Mouse (Mus musculus) layer of hippocampus, adult 8-10 months (tissue): ENCODE data around the gene Opn4. TPM values are rescaled to one million over a fixed set of nuclear protein-coding genes. Genes with fewer than 3 reads are reported as not detected.
A peak's percentile ranks its signal among the peaks of the same experiment; 100 is the strongest.

Experiments
- DNase-seq, 2 experiments: peaks; one replicate each; pipeline ENCODE4 v3.0.0; 2022; ENCODE audit warnings: low spot score in 2 of 2
- total RNA-seq, 4 experiments: library from RNA; stranded (reverse); gene quantifications; 2 replicates each; pipeline ENCODE4 v1.2.4; 2022

Opn4 gene
- total RNA-seq, 4 experiments from 2014 or later: not detected

DNA sequence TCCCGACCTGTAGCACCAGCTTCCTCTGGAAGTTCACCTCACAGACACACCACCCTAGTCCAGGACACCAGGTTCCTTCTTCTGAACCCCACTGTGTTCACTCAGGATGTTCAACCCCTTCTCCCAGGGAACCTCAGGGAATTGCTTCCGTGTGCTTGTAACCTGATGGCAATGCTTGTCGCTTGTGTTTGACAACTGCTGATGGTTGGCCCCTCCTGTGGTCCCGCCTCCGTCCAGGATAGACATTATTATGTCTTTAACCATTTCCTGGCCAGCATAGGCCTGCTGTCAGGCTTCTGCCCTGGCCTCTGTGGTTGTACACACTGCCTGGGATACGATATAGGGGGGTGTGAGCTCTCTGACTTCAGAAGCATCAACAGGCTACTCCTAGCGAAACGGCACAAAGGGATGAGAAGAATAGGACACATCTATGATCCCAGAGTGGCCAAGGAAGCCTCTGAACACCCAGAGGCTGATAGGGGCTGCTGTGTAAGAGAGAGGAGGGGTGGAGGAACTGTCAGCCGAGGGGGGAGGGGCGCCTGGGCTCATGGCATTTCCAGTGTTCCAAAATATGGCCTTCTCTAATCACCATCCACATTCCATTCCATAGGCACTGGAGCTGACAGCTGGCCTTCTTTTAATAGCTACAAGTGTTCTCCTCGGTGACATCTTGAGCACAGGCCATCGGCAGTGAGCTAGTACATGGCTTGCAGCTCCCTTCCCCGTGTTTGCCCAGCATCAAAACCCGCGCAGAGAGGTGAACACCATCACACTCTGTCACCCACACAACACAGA lies 8.0 kb downstream of the Opn4 start:
- DNase-seq: no peak

DNA sequence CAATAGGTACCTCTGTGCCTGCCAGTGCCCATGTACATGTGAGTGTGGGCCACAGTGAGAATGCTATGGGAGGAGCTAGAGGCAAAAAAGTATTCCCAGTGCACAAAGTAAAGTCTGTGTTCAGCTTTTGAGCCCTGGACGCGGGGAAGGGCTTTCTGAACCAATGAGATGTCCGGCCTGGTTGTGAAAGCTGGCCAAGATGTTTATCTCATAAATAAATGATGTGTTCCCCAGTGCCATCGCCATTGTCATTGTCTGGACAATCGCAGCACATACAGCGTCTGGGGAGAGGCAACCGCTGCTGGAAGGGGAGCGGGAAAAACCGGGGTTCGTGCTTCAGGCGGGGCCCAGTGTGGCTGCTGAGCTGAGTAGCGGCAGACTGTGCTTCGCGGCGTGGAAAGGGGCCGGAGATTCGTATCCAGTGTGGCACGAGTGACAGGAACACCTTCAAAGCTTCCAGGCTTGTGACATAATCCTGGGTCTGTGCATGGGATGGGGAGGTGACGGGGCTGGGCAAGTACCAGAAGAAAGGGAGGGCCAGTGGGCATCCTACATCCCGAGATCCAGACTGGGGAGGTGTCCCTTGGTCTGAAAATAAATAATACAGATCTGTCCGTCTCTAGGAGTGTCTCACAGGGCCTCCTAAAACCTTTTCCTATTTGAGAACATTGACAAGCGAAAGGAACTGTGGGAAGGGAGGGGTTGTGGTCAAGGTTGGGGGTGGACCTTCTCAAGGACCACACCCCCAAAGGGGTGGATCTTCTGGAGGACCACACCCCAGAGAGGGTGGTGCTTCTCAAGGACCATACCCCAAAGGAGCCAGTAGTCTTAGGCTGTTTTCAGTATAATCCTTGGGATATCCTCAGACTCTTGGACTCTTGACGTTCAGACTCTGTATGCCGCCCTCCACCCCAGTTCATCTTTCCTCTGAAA lies 8.9 kb downstream of the Opn4 start:
- peak in 1 of 2 experiments; percentile 29 for DNase-seq

DNA sequence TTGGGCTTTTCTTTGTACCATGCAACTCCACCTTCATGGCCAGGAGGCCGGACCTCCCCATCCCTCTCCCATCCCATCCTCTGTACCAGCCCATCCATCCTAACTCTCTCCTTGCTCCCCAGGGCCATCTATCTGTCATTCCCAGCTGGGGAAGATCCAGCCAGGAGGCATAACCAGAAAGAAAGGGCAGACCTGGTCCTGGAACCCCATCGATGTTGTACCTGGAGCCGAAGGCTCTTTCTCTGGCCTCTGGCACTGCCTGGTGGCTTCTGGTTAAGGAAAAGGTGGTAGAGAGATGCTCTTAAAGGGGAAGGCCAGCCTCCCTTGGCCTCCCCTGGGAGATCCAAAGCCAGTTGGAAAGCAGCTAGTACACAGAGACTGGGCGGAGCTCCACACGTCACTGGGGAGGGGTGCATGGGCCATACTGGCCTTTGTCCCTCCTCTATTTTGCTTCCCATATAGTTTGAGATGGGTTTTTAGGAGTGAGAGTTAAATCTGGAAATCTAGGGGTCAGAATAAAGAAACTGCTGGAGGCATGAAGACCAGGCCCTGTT lies 9.8 kb downstream of the Opn4 start:
- no peak for DNase-seq

DNA sequence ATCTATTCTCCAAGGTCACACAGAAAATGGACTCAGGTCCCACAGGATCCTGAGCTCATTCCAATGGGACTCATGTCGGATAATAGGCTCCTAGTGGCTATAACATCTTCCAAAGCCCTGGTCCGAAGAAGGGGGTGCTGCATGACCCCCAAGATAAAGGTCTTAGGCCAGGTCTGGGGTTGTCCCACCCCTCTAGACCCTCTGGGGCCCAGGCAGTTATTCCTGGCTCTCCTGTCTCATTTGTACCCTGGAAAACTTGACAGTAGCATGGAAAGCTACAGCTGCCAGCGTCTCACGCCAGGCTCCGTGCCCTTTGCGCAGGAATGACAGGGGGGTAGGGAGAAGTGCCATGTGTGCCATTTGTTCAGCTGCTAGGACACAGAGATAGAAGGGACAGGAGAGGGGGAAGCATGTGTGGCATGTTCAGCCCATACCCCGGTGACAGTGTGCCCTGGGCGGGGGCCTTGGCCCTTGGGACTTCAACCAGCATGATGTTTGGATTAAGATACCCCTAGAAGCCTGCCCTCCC lies 10.7 kb downstream of the Opn4 start:
- DNase-seq: no peak

DNA sequence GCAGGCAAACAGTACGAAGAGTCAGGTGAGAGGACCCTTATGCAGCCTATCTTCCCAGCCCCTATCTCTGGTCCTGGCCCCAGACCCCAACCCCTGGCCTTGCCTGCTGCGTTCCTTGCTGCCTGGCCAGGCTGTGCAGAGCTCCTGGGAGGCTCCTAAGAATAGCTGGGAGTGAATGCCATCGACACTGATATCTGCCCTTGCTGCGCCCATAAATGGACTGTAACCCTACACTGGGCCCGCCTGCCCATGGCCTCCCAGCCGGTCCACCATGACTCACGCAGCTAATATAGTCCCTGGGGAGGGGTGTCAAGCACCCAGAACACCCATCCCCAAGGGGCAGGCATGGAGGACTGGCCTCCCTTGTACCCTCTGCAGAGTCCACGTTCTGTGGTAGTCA lies 11.4 kb downstream of the Opn4 start, which contains the start of gene Ldb3:
Ldb3 (minus strand) TSS at position 185 of the 400 bp plus-strand sequence.
- no peak for DNase-seq

DNA sequence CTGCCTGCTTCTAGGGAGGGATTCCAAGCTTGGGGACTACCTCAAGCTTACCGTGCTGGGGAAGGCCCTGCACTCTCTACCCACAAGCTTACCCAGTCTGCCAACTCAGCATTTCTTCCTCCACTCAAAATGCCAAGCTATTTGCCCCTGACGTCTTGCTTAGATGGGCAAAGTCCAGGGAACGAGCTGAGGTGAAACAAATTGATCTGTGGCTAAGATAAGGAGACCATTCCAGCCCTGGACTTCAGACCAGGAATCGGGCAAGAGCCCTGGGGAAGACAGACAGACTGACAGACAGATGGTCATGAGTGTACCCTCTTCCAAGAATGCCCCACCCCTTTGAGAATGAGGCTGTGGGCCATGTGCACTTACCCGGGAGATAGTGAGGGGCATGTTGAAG lies 11.9 kb downstream of the Opn4 start:
- DNase-seq: no peak

DNA sequence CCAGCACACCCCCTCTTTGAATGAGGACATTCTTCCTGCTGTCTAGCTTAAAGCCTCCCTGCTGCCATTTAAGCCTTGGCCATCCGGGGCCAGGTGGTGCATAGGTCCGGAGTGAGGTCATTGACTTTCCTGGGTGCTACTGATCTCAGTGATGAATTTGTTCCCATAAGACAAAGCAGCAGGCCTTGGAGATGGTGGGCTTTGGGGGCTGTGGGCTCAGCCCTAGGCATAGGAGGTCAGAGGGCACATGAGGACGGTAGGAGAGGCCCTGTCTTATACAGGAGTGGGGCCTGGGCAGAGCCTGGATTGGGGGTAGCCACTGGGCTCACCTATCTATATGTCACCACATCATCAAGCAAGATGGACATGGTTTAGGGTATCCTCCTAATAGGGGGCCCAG lies 13.1 kb downstream of the Opn4 start:
- DNase-seq: no peak

DNA sequence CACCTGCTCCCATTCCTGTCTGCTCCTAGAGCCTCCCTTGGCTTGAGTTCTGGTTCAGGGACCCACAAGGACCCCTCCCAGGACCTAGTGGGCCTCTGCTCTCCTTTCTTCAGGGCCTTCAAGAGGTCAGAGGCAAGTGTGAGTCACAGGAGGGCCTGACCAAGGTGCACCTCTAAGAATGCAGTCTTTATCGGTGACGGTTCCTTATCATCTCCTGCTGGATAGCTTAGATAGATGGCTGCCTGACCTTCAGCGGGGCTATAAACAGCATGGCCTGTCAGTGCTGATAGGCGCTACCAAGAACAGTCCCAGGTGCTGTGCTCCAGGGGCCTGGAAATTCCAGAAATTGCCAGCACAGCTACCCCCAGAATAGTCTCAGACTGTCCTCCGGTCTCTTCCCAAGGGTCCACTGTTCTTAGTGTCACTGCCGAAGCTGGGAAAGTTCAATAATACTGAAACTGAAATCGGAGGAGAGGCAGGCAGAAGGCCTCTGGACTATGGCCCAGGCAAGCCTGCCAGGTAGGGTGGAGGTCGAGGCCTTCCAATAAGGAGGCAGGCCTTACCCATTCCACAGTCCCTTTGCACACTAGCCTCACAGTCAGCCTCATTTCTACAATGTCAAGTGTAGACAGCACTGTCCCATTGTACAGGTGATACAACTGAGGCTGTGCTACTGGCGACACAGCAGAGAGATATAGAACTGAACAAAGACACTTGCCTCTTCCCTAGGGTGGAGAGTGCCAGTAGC lies 14.4 kb downstream of the Opn4 start:
- no peak for DNase-seq

DNA sequence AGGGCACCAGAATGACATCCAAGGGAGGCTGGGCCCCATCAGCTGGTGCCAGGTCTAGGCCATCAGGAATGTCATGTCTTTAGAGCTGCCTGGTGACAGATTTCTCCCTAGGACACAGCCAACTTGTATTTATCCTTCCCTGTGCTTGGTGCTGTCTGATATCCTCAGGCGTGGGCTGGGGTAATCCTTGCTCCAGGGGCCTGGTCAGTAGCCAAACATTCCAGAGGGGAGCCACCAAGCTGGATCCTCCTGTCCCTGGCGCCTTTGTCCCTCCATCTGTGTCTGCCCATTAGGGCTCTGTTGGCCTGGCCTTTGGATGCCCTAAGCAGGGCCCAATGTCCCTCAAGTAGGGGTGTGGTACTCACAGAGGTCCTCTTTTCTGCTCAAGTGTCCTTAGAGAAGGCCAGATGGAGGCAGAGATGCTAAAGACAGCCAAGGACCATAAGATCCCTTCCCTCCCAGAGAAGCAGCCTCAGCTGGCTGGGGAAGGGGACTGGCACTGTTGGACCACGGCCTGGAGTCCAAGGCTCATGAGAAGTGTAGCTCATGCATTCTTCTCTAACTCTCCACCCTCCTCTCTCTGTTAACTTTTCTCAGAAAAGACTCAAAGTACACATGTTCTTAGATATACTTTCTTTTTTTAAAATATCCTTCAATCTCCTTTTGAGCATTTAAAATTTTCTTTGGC lies 17.1 kb downstream of the Opn4 start:
- no peak for DNase-seq

DNA sequence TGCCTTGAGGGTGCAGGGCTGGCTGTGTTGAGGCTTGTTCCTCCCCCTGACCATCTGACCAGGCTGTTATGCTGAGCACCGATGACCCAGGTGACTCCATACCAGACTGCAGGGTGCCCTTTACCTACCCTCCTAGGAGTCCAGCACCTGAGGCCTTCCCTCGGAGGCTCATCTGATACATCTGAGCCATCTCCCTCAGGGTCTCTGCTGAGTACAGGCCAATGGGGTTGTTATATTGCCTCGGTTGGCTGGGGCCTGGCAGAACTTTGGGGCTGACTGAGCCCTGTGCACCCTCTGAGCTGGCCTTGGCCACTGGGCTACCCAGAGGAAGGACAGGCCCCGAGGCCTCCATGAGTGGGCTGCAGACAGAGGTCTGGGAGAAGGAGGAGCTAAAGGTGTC lies 23.1 kb downstream of the Opn4 start:
- no peak for DNase-seq

DNA sequence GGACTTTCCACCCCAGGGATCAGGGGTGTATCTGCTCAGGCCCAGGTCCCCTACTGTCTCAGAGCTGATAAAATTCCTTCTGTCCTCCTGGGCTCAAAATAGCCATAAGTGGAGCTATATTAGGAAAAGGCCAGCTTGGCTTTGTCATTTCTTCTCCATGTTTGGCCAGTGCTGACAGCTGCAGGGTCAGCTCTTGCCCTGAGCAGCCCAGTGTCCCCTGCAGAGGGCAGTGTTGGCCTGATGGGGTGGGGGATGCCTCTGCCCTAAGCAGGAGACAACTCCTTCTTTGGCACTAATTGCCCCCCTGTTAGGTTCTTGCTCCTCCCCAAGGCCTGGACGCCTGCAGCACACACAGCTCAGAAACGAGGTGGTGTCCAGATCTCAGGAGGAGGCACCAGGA lies 25.9 kb downstream of the Opn4 start:
- no peak for DNase-seq

DNA sequence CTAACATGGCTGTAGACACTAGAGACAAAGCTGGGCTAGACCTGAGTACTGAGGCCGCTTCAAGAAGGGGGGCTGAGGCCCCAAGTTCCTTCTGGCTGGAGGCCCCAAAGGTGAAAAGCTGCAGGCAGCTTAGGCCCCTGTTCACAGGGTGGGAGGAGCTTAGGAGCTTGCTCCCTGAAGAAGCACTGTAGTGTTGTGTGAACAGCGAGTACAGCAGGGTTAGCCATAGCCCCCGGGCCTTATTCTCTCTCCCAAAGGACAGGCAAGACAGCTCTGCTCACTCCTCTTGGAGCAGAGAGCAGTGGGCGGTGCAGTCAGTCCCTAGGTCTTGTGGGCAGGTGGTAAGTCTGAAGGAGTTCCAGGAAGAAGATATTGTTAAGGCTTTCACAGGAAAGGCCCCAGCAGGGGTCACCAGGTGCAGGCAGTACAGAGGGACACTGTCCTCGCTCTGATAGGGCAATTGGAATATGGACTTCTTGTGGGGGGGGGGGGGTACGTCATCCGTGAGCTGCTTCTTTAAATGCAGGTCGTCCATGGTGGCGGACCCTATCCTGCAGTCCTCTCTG lies 26.5 kb downstream of the Opn4 start:
- DNase-seq: no peak

DNA sequence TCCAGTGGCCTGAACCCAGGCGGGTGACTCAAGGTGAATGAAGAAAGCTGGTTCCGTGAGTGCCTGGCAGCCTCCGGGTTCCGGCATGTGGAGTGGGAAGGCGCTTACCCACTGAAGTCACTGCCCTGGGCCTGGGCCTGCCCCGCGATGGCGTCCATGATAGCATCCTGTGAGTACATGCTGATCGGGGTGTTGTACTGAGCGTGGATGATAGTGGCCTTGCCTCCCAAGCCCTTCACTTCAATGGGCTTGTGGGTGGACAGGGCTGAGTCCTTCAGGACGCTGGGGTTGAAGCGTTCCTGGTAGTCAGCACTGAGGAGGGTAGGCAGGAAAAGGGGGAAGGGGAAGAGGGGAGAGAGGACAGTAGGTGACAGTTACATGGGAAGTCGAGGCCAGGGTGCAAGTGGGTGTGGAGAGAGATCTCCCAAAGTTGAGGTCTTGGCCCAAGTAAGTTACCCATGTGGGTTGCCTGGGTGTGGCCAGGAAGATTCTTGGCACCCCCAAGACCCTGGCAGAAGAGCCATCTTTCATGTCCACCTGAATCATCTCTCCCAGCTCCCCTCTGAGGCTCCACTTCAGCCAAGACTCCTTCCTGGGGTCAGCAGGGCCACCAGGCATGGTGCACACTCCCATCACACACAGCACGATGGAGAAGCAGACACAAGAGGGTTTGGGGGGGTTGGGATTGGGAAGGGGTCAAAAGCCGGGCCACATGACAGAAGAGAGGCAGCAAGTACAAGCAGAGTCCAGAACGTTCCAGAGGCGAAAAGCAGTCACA lies 28.1 kb downstream of the Opn4 start:
- no peak for DNase-seq

DNA sequence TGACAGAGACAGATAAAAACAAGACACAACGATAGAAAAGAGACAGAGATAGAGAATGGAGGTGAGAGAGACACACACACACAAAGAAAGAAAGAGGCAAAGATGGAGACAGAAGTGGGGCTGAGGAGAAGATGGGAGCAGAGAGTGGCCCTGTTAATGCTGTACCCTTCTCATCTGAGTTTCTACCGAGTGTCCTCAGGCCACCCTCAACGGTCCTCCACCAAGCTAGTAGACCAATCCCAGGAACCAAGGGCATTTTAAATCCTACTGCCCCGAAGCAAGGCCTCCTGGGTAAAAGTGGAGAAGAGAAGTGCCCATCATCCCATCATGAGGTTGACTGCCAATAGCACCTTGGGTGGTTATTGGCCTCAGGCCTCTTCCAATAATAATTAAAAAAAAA lies 29.0 kb downstream of the Opn4 start:
- no peak for DNase-seq

DNA sequence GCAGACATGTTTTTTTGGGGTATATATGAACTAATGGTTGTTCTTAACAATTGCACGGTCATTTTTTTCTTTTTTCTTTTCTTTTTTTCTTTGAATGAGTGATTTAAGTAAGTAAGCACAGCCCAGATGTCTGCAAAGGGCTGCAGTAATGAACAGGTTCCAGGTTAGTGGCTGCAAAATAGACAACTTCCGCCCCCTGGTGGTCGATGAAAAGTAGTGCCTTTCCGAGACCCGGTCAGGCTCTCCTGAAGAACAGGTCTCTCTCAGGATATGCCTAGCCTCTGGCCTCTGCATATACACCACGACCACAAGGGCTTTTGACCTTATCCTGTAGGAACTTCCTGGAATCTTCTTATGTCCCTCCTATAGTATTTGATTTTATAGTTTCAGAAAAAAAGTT lies 29.6 kb downstream of the Opn4 start:
- DNase-seq: peak in 1 of 2 experiments; percentile 78

DNA sequence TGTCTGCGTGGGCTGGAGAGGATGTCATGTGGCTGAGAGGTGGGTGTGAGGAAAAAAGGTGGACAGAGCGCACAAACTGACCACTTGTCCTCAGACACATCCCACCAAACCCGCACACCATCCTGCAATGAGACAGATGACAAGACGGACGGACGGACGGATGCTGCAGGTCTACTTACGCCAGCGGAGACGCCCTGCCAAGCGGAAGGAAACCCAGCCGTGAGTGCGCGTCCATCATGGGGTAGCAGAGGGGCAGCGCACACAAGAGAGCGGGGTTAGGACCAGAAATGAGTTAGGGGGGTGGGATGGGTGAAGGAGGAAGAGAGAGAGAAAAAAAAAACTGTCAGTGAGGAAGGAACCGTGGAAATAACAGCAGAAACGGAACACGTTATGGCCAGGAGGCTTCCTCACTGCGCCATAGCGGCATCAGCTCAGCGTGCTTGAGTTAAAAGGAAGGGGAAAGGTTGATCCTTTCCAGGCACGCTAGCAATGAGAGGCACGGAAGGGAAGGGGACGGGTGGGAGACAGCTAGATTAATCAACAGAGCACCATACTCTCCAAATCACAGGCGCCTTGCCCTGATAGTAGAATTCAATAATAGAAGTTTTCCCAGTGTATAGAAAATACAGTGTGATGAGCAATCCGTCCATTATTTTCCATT lies 30.3 kb downstream of the Opn4 start:
- DNase-seq: no peak

DNA sequence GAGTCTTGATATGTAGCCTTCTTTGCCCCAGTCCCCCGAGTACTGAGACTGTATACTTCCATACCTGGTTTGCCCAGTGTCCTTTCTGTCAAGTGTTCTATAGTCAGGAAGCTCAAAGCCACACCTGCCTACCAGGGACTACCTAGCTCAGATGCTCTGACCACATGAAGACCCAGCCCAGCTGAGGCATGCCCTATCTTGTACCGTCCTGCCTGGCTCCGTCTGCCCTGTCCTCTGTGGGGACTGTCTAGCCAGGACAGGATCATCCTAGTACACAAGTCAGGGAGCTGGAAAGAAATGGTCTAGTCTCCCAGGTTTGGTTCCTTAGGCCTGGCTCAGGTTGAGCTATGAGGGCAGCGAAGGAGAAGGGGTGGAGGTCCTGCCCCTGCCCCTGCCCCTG lies 31.3 kb downstream of the Opn4 start:
- DNase-seq: no peak

DNA sequence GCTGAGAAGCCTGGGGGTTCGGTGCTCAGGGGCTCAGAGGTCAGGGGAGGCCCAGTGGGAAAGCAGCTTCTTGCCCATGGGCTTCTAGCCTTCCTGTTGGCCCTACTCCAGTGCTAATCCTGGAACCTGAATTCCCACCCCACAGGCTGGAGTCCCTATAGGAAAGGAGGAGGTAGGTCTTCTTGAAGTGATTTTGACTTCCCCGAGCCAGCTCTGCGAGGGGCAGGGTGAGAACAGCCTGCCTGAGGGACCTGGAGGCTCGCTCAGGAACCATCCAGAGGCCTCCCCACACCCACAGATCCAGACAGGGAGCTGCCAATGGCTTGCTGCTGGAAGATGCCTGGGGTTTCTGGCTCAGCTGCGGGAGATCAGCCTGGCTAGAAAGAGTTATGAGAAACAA lies 32.2 kb downstream of the Opn4 start:
- DNase-seq: no peak

DNA sequence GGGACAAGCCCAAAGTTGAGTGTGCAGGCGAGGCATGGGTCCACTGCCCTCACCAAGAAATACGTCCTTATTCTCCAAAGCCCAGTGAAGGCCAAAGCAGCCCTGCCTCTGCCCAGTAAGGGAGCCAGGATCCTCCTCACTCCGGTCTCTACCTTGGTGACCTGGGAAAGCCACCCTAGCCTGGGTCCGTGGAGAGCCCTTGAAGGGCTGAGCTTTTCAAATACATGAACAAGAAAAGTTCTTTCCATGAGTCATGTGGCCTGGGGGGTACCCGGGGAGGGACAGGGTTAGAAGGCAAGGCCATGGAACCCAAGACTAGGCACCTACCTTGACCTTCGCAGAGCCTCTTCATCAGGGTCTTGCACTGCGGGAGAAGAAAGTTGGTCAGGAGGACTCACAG lies 33.4 kb downstream of the Opn4 start:
- no peak for DNase-seq
